Mouse (Mus musculus) stomach, postnatal 0 days (tissue): ENCODE results near the gene Trim26.

ENCODE experiments used
- CTCF ChIP-seq: IDR thresholded peaks from 2 replicates; pipeline ENCODE4 v1.5.1; 2016; ENCODE audit warnings: antibody characterized with exemption, low read depth, mild to moderate bottlenecking, moderate library complexity
- EP300 ChIP-seq: optimal IDR thresholded peaks from 2 replicates; pipeline ENCODE3; 2016; ENCODE audit warnings: antibody characterized with exemption

GRCm38 (mm10) chr17:36908235-36908634 is 71.3 kb downstream of the Trim26 start:
- TF ChIP-seq CTCF (no peak), EP300 (no peak)
